Mouse (Mus musculus) heart, embryonic 16.5 days (tissue): ENCODE measurements around the gene Cplane1. TPM values are rescaled to one million over a fixed set of nuclear protein-coding genes. Genes with fewer than 3 reads are reported as not detected.

Experiments
- ATAC-seq: fragments of 200-750 bp; cut with Nextera tagmentation; replicated peaks from 2 replicates; pipeline ENCODE4 v1.8.0; 2017; ENCODE audit warnings: moderate number of reproducible peaks; ENCODE audit not compliant: insufficient read depth, low FRiP score; ENCODE audit errors: extremely low read depth
- H3K27ac ChIP-seq: fragments of 300-500 bp; sonication (generic); 2 replicates; pipeline ENCODE4 v1.5.1; 2014; ENCODE audit warnings: mild to moderate bottlenecking, low read length, control low read depth, moderate library complexity
- H3K27me3 ChIP-seq: fragments of 300-500 bp; sonication (generic); 2 replicates; pipeline ENCODE4 v1.6.1; 2014; ENCODE audit warnings: low read length, mixed read lengths; ENCODE audit not compliant: control insufficient read depth, insufficient read depth
- H3K36me3 ChIP-seq: fragments of 300-500 bp; sonication (generic); 2 replicates; pipeline ENCODE4 v1.6.1; 2014; ENCODE audit not compliant: control insufficient read depth, insufficient read depth
- H3K4me1 ChIP-seq: fragments of 300-500 bp; sonication (generic); 2 replicates; pipeline ENCODE4 v1.6.1; 2014; ENCODE audit warnings: low read length, mixed read lengths; ENCODE audit not compliant: control insufficient read depth, insufficient read depth
- H3K4me2 ChIP-seq: fragments of 300-500 bp; sonication (generic); 2 replicates; pipeline ENCODE4 v1.6.1; 2014; ENCODE audit warnings: low read depth, mild to moderate bottlenecking, control low read depth, low read length
- H3K4me3 ChIP-seq: fragments of 300-500 bp; sonication (generic); 2 replicates; pipeline ENCODE4 v1.5.1; 2014; ENCODE audit warnings: mild to moderate bottlenecking, control low read depth, low read length
- H3K9ac ChIP-seq: fragments of 300-500 bp; sonication (generic); 2 replicates; pipeline ENCODE4 v1.6.1; 2014; ENCODE audit warnings: low read length, control low read depth
- H3K9me3 ChIP-seq: fragments of 300-500 bp; sonication (generic); replicated peaks from 2 replicates; pipeline ENCODE4 v1.6.1; 2016; ENCODE audit warnings: low read length; ENCODE audit not compliant: control insufficient read depth
- WGBS: fragments of 180-500 bp; shearing (Covaris S2); extraction: QIAGEN DNeasy Blood & Tissue Kit; methylation state at CpG from one replicate; pipeline ENCODE4 v1.1.7; 2014; 5-methylcytosine and 5-hydroxymethylcytosine counted together
- polyA plus RNA-seq: library from polyadenylated mRNA; unstranded; fragments of >200 nt; fragmentation: Nextera tagmentation; extraction: Ambion mirVana; gene quantifications from 2 replicates; pipeline ENCODE4 v1.2.1, GENCODE M21; 2015

Cplane1 gene
- 4.0 and 5.4 TPM in 2 replicates for polyA plus RNA-seq

- H3K4me1 ChIP-seq = no peaks in the 10 kb centered on the region
- under 1% methylated on average over 46 of the region's 47 CpGs for WGBS
- H3K4me2 ChIP-seq = peak within 1 kb of the TSS; percentile 82
- no peaks in the 10 kb centered on the region for H3K27me3 ChIP-seq
- peak; percentile 98 for ATAC-seq
- H3K9me3 ChIP-seq = no peaks in the 10 kb centered on the region
- peak within 1 kb of the TSS; percentile 94 for H3K9ac ChIP-seq
- peak within 1 kb of the TSS; percentile 96 for H3K4me3 ChIP-seq
- peak within 1 kb of the TSS; percentile 84 for H3K27ac ChIP-seq
- H3K36me3 ChIP-seq = 0 out of 2 replicates have a peak, but pooled peaks cover 2% of the 10 kb centered on the region
These were observed at the start of gene Cplane1 for GRCm38 (mm10) chr15:8168591-8169265. Cplane1 (plus strand) TSS chr15:8169106.

GRCm38 (mm10) chr15:8129281-8129680 is 39.6 kb upstream of the Cplane1 start:
- Histone ChIP-seq H3K27ac (no peak overlapping the region), H3K36me3 (peaks cover 62% of the 10 kb centered on the region), H3K27me3 (no peaks in the 10 kb centered on the region), H3K9ac (no peak overlapping the region), H3K4me1 (no peaks in the 10 kb centered on the region), H3K4me2 (no peak overlapping the region), H3K9me3 (no peaks in the 10 kb centered on the region), H3K4me3 (no peak overlapping the region)
- 70% methylated on average over 1 of the region's 1 CpGs for WGBS
- ATAC-seq = no peak

- H3K4me1 ChIP-seq = no peaks in the 10 kb centered on the region
- H3K9ac ChIP-seq = no peak overlapping the region
- H3K9me3 ChIP-seq = no peaks in the 10 kb centered on the region
- H3K27ac ChIP-seq = no peak overlapping the region
- H3K4me3 ChIP-seq = no peak overlapping the region
- WGBS = 94% methylated on average over 3 of the region's 3 CpGs
- no peak overlapping the region for H3K4me2 ChIP-seq
- peaks cover 68% of the 10 kb centered on the region for H3K36me3 ChIP-seq
- ATAC-seq = no peak
- no peaks in the 10 kb centered on the region for H3K27me3 ChIP-seq
These were observed 37.6 kb upstream of the Cplane1 start for GRCm38 (mm10) chr15:8131268-8131667.

- H3K9ac ChIP-seq = no peak overlapping the region
- no peak overlapping the region for H3K27ac ChIP-seq
- H3K27me3 ChIP-seq = no peaks in the 10 kb centered on the region
- H3K4me1 ChIP-seq = no peaks in the 10 kb centered on the region
- no peak overlapping the region for H3K4me2 ChIP-seq
- H3K9me3 ChIP-seq = no peaks in the 10 kb centered on the region
- H3K4me3 ChIP-seq = no peak overlapping the region
- no peak for ATAC-seq
- peaks cover 64% of the 10 kb centered on the region for H3K36me3 ChIP-seq
These were observed 37.1 kb upstream of the Cplane1 start for GRCm38 (mm10) chr15:8131761-8132160.

GRCm38 (mm10) chr15:8135606-8136005 is 33.3 kb upstream of the Cplane1 start:
- Histone ChIP-seq H3K36me3 (peaks cover 54% of the 10 kb centered on the region), H3K27me3 (no peaks in the 10 kb centered on the region), H3K27ac (no peak overlapping the region), H3K9me3 (no peaks in the 10 kb centered on the region), H3K4me3 (no peak overlapping the region), H3K4me1 (no peaks in the 10 kb centered on the region), H3K4me2 (no peak overlapping the region), H3K9ac (no peak overlapping the region)
- no peak for ATAC-seq
- 87% methylated on average over 5 of the region's 5 CpGs for WGBS

GRCm38 (mm10) chr15:8161841-8162240 is 7.1 kb upstream of the Cplane1 start:
- no peak overlapping the region for H3K4me2 ChIP-seq
- peaks cover 33% of the 10 kb centered on the region for H3K36me3 ChIP-seq
- H3K4me1 ChIP-seq = no peaks in the 10 kb centered on the region
- ATAC-seq = no peak
- H3K27me3 ChIP-seq = no peaks in the 10 kb centered on the region
- H3K27ac ChIP-seq = no peak overlapping the region
- WGBS = 81% methylated on average over 1 of the region's 1 CpGs
- H3K9me3 ChIP-seq = no peaks in the 10 kb centered on the region
- no peak overlapping the region for H3K4me3 ChIP-seq
- no peak overlapping the region for H3K9ac ChIP-seq

- ATAC-seq = peak; percentile 74
These were observed 400 bp downstream of the Cplane1 start for GRCm38 (mm10) chr15:8169266-8169746.

GRCm38 (mm10) chr15:8189563-8189962 is 20.7 kb downstream of the Cplane1 start:
- Histone ChIP-seq H3K9me3 (no peaks in the 10 kb centered on the region), H3K4me2 (no peak overlapping the region), H3K9ac (no peak overlapping the region), H3K27ac (no peak overlapping the region), H3K4me1 (no peaks in the 10 kb centered on the region), H3K36me3 (peaks cover 23% of the 10 kb centered on the region), H3K4me3 (no peak overlapping the region), H3K27me3 (no peaks in the 10 kb centered on the region)
- WGBS = 90% methylated on average over 3 of the region's 3 CpGs
- no peak for ATAC-seq

More at GRCm38 (mm10) chr15:8169266-8169746, 400 bp downstream of the Cplane1 start:
- Histone ChIP-seq H3K9me3 (no peaks in the 10 kb centered on the region), H3K27me3 (no peaks in the 10 kb centered on the region), H3K4me1 (no peaks in the 10 kb centered on the region), H3K27ac (peak overlapping the region; percentile 71), H3K4me2 (peak overlapping the region; percentile 82), H3K36me3 (0 out of 2 replicates have a peak, but pooled peaks cover 2% of the 10 kb centered on the region), H3K9ac (peak overlapping the region; percentile 94), H3K4me3 (peak overlapping the region; percentile 96)
- WGBS = under 1% methylated on average over 25 of the region's 25 CpGs

- H3K27me3 ChIP-seq = no peaks in the 10 kb centered on the region
- no peaks in the 10 kb centered on the region for H3K9me3 ChIP-seq
- H3K36me3 ChIP-seq = peaks cover 31% of the 10 kb centered on the region
- no peak overlapping the region for H3K4me3 ChIP-seq
- no peak overlapping the region for H3K9ac ChIP-seq
- no peaks in the 10 kb centered on the region for H3K4me1 ChIP-seq
- ATAC-seq = no peak
- H3K27ac ChIP-seq = no peak overlapping the region
- WGBS = 89% methylated on average over 3 of the region's 3 CpGs
- H3K4me2 ChIP-seq = no peak overlapping the region
These were observed 21.5 kb downstream of the Cplane1 start for GRCm38 (mm10) chr15:8190435-8190834.
